Comparison of ENCODE assay signal across 33 mouse cellular contexts in the genomic region with DNA sequence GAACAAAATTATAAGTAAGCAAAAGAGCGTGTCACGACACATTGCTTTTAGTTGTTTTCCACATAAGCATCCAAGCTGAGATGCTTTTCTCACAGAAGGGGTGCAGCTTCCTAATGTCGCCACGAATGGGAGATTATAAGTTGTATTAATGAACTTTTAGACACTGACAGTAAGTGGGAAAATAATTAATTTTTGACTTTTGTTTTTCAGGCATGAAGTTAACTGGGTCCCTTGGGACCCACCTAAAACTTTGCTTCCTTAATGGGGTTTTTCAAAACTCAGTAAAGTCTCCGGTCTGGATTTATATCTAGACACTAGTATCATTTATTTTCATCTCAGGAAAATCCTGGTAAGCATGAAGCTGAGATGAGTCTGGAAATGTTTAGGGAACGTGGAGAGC. TPM values are rescaled to one million over a fixed set of nuclear protein-coding genes. Genes with fewer than 3 reads are reported as not detected.
"Had no signal": no experiment of that assay in that cellular context is flagged by ENCODE, and none has a peak within 500 bp of the region (broad histone marks: within the 10 kb centered on the region; RNA-seq: fewer than 3 reads in every experiment).

Gene Olfr324 (plus strand): TSS at position 301 of the 400 bp plus-strand sequence.

- H3K9me3 ChIP-seq: embryonic facial prominence, embryonic 10.5 days; embryonic facial prominence, embryonic 12.5 days; embryonic facial prominence, embryonic 13.5 days; embryonic facial prominence, embryonic 15.5 days; forebrain, embryonic 10.5 days; forebrain, embryonic 12.5 days; forebrain, embryonic 13.5 days; forebrain, embryonic 15.5 days had no signal

- H3K27me3 ChIP-seq: embryonic facial prominence, embryonic 12.5 days; embryonic facial prominence, embryonic 13.5 days; embryonic facial prominence, embryonic 15.5 days; forebrain, embryonic 12.5 days; forebrain, embryonic 13.5 days; forebrain, embryonic 15.5 days had no signal

- ATAC-seq: forebrain, embryonic 13.5 days; forebrain, embryonic 14.5 days; forebrain, embryonic 15.5 days; forebrain, embryonic 16.5 days; forebrain, postnatal 0 days had no signal

- H3K27ac ChIP-seq: embryonic facial prominence, embryonic 10.5 days; embryonic facial prominence, embryonic 12.5 days; embryonic facial prominence, embryonic 13.5 days; embryonic facial prominence, embryonic 15.5 days; forebrain, embryonic 10.5 days; forebrain, embryonic 12.5 days; forebrain, embryonic 13.5 days; forebrain, embryonic 15.5 days; gastrocnemius, adult 2 months; heart, adult 2 months had no signal

- H3K4me3 ChIP-seq: embryonic facial prominence, embryonic 10.5 days; embryonic facial prominence, embryonic 12.5 days; embryonic facial prominence, embryonic 13.5 days; embryonic facial prominence, embryonic 15.5 days; erythroblast, embryonic 14.5 days; forebrain, embryonic 10.5 days; forebrain, embryonic 12.5 days; forebrain, embryonic 13.5 days; forebrain, embryonic 15.5 days; gastrocnemius, adult 2 months; heart, adult 2 months had no signal

- H3K4me2 ChIP-seq: embryonic facial prominence, embryonic 12.5 days; embryonic facial prominence, embryonic 13.5 days; embryonic facial prominence, embryonic 15.5 days; forebrain, embryonic 12.5 days; forebrain, embryonic 13.5 days; forebrain, embryonic 15.5 days had no signal

- H3K9ac ChIP-seq: embryonic facial prominence, embryonic 12.5 days; embryonic facial prominence, embryonic 13.5 days; embryonic facial prominence, embryonic 15.5 days; forebrain, embryonic 12.5 days; forebrain, embryonic 13.5 days; forebrain, embryonic 15.5 days; forebrain, postnatal 0 days had no signal

- H3K36me3 ChIP-seq: embryonic facial prominence, embryonic 10.5 days; embryonic facial prominence, embryonic 12.5 days; embryonic facial prominence, embryonic 13.5 days; embryonic facial prominence, embryonic 15.5 days; forebrain, embryonic 10.5 days; forebrain, embryonic 12.5 days; forebrain, embryonic 15.5 days had no signal

- DNase-seq: cerebellum, adult 8-10 months; cerebellum, adult 9-10 months; cerebellum, adult 9-11 months; cerebellum, postnatal 10 days; cerebellum, postnatal 14 days; cerebellum, postnatal 25 days; cerebellum, postnatal 36 days; embryo, embryonic 11 days; forebrain, postnatal 0 days; gastrocnemius, adult 2 months; gastrocnemius, postnatal 10 days; gastrocnemius, postnatal 14 days; gastrocnemius, postnatal 25 days; gastrocnemius, postnatal 36 days; heart, adult 11 months; heart, adult 18-20 months; heart, adult 2 months had no signal

- H3K4me1 ChIP-seq: embryonic facial prominence, embryonic 10.5 days; embryonic facial prominence, embryonic 12.5 days; embryonic facial prominence, embryonic 13.5 days; embryonic facial prominence, embryonic 15.5 days; forebrain, embryonic 10.5 days; forebrain, embryonic 12.5 days; forebrain, embryonic 13.5 days; forebrain, embryonic 15.5 days had no signal

RNA-seq across cellular contexts. Expression of gene Olfr324, which starts in this region (rescaled TPM):
- polyA plus RNA-seq: cortical plate, adult 2 months; embryonic facial prominence, embryonic 10.5 days; embryonic facial prominence, embryonic 11.5 days; embryonic facial prominence, embryonic 12.5 days; embryonic facial prominence, embryonic 13.5 days; embryonic facial prominence, embryonic 14.5 days; embryonic facial prominence, embryonic 15.5 days; erythroblast, embryonic 14.5 days; forebrain, embryonic 10.5 days; forebrain, embryonic 11.5 days; forebrain, embryonic 12.5 days; forebrain, embryonic 13.5 days; forebrain, embryonic 14.5 days; forebrain, embryonic 15.5 days; forebrain, embryonic 16.5 days; gonadal fat pad, adult 2 months; heart, adult 2 months had no signal
